Mouse (Mus musculus) testis, adult 2 months (tissue): Measurements from ENCODE around the gene Wdr48.

ENCODE experiments used
- CTCF ChIP-seq: fragments of 200-500 bp; IDR thresholded peaks from 2 replicates; pipeline ENCODE4 v1.5.1; 2012; ENCODE audit warnings: low read depth, mild to moderate bottlenecking, inconsistent platforms, low read length, moderate library complexity; ENCODE audit not compliant: control insufficient read depth, insufficient read depth, insufficient replicate concordance
- POLR2A ChIP-seq: fragments of 200-500 bp; IDR thresholded peaks from 2 replicates; pipeline ENCODE4 v1.6.1; 2012; ENCODE audit warnings: low read depth, mild to moderate bottlenecking, inconsistent platforms, low read length, moderate library complexity; ENCODE audit not compliant: control insufficient read depth

- no peak for TF ChIP-seq POLR2A
- no peak for TF ChIP-seq CTCF
These were observed 18.6 kb downstream of the Wdr48 start for GRCm38 (mm10) chr9:119913087-119913838.
